Mouse (Mus musculus) erythroblast, embryonic 14.5 days (primary cell): ENCODE data around the gene Zan.

Experiments
- GATA1 ChIP-seq: IDR thresholded peaks from 2 replicates; pipeline ENCODE4 v1.6.1; 2012; ENCODE audit warnings: low read length, inconsistent platforms, mixed read lengths
- TAL1 ChIP-seq: IDR thresholded peaks from 3 replicates; pipeline ENCODE4 v1.6.1; 2012; ENCODE audit warnings: low read length, inconsistent platforms, mixed read lengths

DNA sequence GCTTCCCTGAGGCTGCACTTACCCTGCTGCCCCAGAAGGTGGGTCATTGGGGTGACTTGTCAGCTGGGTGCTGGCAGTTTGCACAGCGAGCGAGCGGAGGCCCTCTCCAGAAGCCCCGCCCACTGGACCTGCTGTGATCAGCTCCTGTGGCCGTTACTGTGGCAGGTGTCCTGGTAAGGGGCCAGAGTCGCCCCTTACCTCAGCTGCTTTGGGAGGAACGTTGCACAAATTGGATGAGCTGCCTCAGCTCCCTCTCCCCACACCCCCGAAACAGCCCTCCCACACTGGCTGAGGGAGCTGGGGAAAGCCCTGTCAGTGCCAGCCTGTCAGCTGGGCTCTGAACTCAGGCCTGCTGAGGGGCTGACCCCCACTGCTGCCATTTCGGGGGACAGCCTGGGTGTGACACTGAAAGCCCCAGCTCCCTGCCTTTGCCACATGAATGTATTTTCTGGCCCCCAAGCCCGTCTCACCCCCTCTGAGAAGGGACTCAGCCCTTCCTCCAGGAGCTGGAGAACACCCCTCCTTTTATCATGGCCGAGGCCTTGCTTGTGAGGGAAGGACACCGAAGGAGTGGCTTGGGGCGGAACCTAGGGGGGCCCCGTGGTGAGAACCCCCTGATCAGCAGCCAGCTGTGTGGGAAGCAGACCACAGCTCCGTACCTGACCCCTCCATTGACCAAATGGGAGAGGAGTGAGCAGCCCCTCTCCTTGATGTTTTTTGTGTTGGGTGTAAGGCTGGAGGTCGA is 49.5 kb upstream of the Zan start:
- TF ChIP-seq GATA1 = no peak
- TF ChIP-seq TAL1 = no peak
